Mouse (Mus musculus) intestine, embryonic 16.5 days (tissue): ENCODE data around the gene Zfp423. TPM values are rescaled to one million over a fixed set of nuclear protein-coding genes. Genes with fewer than 3 reads are reported as not detected.
A peak's percentile ranks its signal among the peaks of the same experiment; 100 is the strongest.
"Not testable (repeated sequence)": the region's sequence is repeated elsewhere in the genome, so short reads cannot be mapped to it uniquely, and the experiment has no call there.

Source experiments
- ATAC-seq: fragments of 200-750 bp; cut with Nextera tagmentation; 2 replicates; pipeline ENCODE4 v1.8.0; 2017; ENCODE audit warnings: moderate TSS enrichment, moderate library complexity
- H3K27ac ChIP-seq: fragments of 300-500 bp; sonication (generic); 2 replicates; pipeline ENCODE4 v1.5.1; 2014; ENCODE audit warnings: mild to moderate bottlenecking, low read length
- H3K27me3 ChIP-seq: fragments of 300-500 bp; sonication (generic); replicated peaks from 2 replicates; pipeline ENCODE4 v1.6.1; 2014; ENCODE audit warnings: low read length, control low read depth, mixed read lengths; ENCODE audit not compliant: control insufficient read depth, insufficient read depth
- H3K36me3 ChIP-seq: fragments of 300-500 bp; sonication (generic); 2 replicates; pipeline ENCODE4 v1.6.1; 2014; ENCODE audit warnings: low read length, control low read depth; ENCODE audit not compliant: control insufficient read depth, insufficient read depth
- H3K4me1 ChIP-seq: fragments of 300-500 bp; sonication (generic); 2 replicates; pipeline ENCODE4 v1.6.1; 2014; ENCODE audit warnings: low read length, control low read depth, mixed read lengths; ENCODE audit not compliant: control insufficient read depth, insufficient read depth
- H3K4me2 ChIP-seq: fragments of 300-500 bp; sonication (generic); 2 replicates; pipeline ENCODE4 v1.6.1; 2014; ENCODE audit warnings: low read depth, low read length, control low read depth
- H3K4me3 ChIP-seq: fragments of 300-500 bp; sonication (generic); 2 replicates; pipeline ENCODE4 v1.5.1; 2014; ENCODE audit warnings: mild to moderate bottlenecking, low read length
- H3K9ac ChIP-seq: fragments of 300-500 bp; sonication (generic); 2 replicates; pipeline ENCODE4 v1.6.1; 2014; ENCODE audit warnings: low read depth, low read length
- H3K9me3 ChIP-seq: fragments of 300-500 bp; sonication (generic); 2 replicates; pipeline ENCODE4 v1.6.1; 2016; ENCODE audit warnings: low read length, control low read depth; ENCODE audit not compliant: control insufficient read depth
- WGBS: fragments of 180-500 bp; shearing (Covaris S2); extraction: QIAGEN DNeasy Blood & Tissue Kit; methylation state at CpG from one replicate; pipeline ENCODE4 v1.1.7; 2014; 5-methylcytosine and 5-hydroxymethylcytosine counted together
- polyA plus RNA-seq: library from polyadenylated mRNA; unstranded; fragments of >200 nt; fragmentation: Nextera tagmentation; extraction: Ambion mirVana; gene quantifications from 2 replicates; pipeline ENCODE4 v1.2.1, GENCODE M21; 2015

Gene Zfp423
- polyA plus RNA-seq, 1 experiment from 2014 or later = 2.4 TPM

DNA sequence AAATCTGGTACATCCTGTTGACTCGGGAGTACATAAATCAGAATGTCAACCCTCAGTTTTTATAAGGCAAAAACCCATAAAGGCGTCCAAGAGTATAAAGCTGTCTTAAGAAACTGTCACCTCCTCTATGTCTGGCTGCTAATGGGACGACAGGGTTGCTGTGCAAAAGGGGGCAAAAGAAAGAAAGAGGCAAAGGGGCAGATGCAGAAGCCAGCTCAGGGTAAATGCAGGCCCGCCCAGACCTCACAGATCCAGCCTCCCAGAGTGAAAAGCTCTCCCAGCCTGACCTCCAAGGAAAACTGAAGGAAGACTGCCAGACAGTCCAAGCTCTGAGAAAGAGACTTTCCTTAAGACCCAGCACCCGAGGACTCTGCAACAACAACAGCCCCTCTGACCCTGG lies 97.7 kb downstream of the Zfp423 start:
- Histone ChIP-seq H3K36me3 (no peaks in the 10 kb centered on the region), H3K27me3 (no peaks in the 10 kb centered on the region), H3K9me3 (no peaks in the 10 kb centered on the region), H3K4me1 (peaks cover 4% of the 10 kb centered on the region; the same call in 1 of the 2 replicates), H3K4me2 (no peak overlapping the region), H3K9ac (no peak overlapping the region), H3K4me3 (no peak overlapping the region), H3K27ac (peak overlapping the region; percentile 18; the same call in 1 of the 2 replicates)
- WGBS = 47% methylated on average over 5 of the region's 5 CpGs
- no peak for ATAC-seq

DNA sequence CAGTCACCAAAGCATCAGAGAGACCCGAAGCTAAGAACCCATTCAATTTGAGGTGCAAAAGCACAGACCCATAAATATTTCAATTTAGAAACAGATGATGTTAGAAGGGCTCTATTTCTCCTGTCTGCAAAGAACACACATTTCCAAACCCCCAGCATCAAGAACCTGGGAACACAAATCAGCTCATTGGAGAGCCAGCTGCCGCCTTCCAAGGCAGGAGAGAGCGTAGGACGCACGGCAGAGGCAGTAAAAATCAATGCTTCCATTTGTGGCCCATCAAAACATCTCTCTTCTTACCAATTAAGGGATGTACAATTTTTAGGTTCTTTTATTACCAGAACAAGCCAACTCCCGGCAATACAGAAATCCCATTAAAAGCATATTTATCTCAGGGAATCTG lies 98.5 kb downstream of the Zfp423 start:
- Histone ChIP-seq H3K4me1 (peaks cover 4% of the 10 kb centered on the region; the same call in 1 of the 2 replicates), H3K4me3 (no peak overlapping the region), H3K27ac (no peak overlapping the region), H3K9ac (no peak overlapping the region), H3K36me3 (no peaks in the 10 kb centered on the region), H3K27me3 (no peaks in the 10 kb centered on the region), H3K4me2 (no peak overlapping the region), H3K9me3 (no peaks in the 10 kb centered on the region)
- no peak for ATAC-seq
- WGBS = 58% methylated on average over 6 of the region's 6 CpGs

DNA sequence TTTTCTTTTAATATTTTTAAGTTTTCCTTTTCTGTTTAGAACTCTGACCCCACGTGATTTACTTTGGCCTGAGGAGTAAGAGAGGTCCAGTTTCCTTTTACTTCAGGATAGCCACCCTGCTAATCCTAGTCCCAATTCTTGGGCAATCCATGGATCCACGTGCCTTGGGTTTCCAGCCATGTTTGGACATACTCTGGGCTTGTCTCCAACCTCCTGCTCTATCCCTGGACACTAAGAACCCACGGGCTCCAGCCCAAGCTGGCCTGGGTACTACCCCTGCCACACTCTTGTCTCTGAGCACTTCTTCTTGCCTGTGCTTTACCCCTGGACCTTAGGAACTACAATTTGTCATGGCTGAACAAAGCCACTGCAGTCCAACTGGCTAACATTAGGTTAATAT lies 107.5 kb downstream of the Zfp423 start:
- Histone ChIP-seq H3K4me1 (no peaks in the 10 kb centered on the region), H3K9me3 (no peaks in the 10 kb centered on the region), H3K36me3 (no peaks in the 10 kb centered on the region), H3K4me2 (no peak overlapping the region), H3K4me3 (no peak overlapping the region), H3K27ac (no peak overlapping the region), H3K9ac (no peak overlapping the region), H3K27me3 (no peaks in the 10 kb centered on the region)
- WGBS = 72% methylated on average over 3 of the region's 3 CpGs
- ATAC-seq = no peak

DNA sequence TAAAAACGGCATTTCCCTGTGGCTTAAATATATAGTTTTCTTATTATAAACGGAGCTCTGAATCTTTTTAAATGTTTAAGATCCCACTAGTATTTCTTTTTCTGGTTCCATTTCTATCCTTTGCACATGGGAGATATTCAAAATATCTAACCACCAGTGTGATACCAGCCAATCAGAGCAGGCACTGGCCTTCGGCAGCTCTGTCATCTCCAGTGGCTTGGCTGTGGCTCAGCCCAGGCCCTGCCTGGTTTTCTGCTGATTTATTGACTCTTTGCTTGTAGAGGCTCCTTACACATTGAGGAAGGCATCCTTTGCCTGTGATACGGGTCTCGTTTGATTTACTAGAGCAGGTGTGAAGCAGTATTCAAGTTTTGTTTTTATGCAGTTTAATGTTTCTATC lies 108.0 kb downstream of the Zfp423 start:
- no peaks in the 10 kb centered on the region for H3K27me3 ChIP-seq
- H3K36me3 ChIP-seq = no peaks in the 10 kb centered on the region
- no peaks in the 10 kb centered on the region for H3K9me3 ChIP-seq
- 66% methylated on average over 5 of the region's 5 CpGs for WGBS
- H3K4me3 ChIP-seq = no peak overlapping the region
- H3K4me1 ChIP-seq = no peaks in the 10 kb centered on the region
- ATAC-seq = no peak
- H3K9ac ChIP-seq = no peak overlapping the region
- H3K4me2 ChIP-seq = no peak overlapping the region
- H3K27ac ChIP-seq = no peak overlapping the region

DNA sequence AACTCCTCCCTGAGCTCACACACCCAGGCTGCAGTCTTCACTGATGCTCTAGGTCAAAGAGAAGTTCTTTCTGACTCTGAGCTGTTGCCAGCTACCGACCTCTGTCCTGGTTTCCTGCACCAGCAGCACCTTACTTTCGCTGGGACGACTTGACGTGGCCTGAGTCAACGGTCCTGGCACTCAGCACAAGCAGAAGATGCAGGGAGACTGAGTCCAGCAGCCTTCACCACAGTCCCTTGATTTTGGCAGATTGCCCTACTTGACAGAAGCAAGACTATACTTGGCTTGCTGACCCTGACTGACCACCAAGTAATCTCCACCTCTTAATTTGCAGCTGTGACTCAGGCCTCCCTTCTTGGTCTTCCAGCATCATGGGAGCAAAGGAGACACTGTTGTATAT lies 110.6 kb downstream of the Zfp423 start:
- no peaks in the 10 kb centered on the region for H3K27me3 ChIP-seq
- no peaks in the 10 kb centered on the region for H3K36me3 ChIP-seq
- H3K4me1 ChIP-seq = no peaks in the 10 kb centered on the region
- no peak overlapping the region for H3K9ac ChIP-seq
- H3K4me2 ChIP-seq = no peak overlapping the region
- 83% methylated on average over 5 of the region's 5 CpGs for WGBS
- no peaks in the 10 kb centered on the region for H3K9me3 ChIP-seq
- ATAC-seq = no peak
- no peak overlapping the region for H3K27ac ChIP-seq
- H3K4me3 ChIP-seq = no peak overlapping the region

DNA sequence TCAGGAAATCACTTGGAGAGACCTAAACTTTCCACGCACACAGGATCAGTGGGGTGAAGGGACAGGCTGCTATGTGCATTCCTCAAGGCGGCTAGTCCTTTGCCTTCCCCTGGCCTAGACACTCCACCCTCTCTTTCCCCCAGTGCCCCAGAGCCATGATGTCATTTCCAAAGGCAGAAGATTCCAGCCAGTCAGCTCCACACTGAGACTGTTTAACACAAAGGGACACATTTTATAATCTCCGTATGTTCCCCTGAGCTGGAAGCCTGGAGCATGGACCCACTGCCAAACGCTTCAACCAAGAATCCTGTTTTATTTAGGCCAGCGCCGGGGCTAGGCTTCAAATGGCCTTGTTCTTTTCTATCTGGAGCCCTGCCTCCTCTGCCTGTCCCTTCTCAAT lies 111.6 kb downstream of the Zfp423 start:
- WGBS = 58% methylated on average over 6 of the region's 6 CpGs
- Histone ChIP-seq H3K9ac (no peak overlapping the region), H3K4me2 (no peak overlapping the region), H3K9me3 (no peaks in the 10 kb centered on the region), H3K4me1 (no peaks in the 10 kb centered on the region), H3K36me3 (no peaks in the 10 kb centered on the region), H3K27ac (peak overlapping the region; percentile 13; the same call in 1 of the 2 replicates), H3K4me3 (no peak overlapping the region), H3K27me3 (no peaks in the 10 kb centered on the region)
- ATAC-seq = no peak

- not testable (repeated sequence) for H3K27me3 ChIP-seq, H3K36me3 ChIP-seq, H3K4me1 ChIP-seq, H3K9ac ChIP-seq, H3K9me3 ChIP-seq, H3K4me3 ChIP-seq, ATAC-seq, H3K4me2 ChIP-seq, H3K27ac ChIP-seq
- WGBS = 74% methylated on average over 11 of the region's 11 CpGs
Observed at GRCm38 (mm10) chr8:87842096-87842495, 117.3 kb downstream of the Zfp423 start.

- Histone ChIP-seq H3K4me3 (no peak overlapping the region), H3K27ac (no peak overlapping the region), H3K9me3 (no peaks in the 10 kb centered on the region), H3K9ac (no peak overlapping the region), H3K4me1 (peaks cover 31% of the 10 kb centered on the region), H3K36me3 (no peaks in the 10 kb centered on the region), H3K4me2 (no peak overlapping the region; the same call in 1 of the 2 replicates), H3K27me3 (no peaks in the 10 kb centered on the region)
- 43% methylated on average over 6 of the region's 6 CpGs for WGBS
- ATAC-seq = peak; percentile 27; the same call in 1 of the 2 replicates
Observed at GRCm38 (mm10) chr8:87837266-87837665, 122.1 kb downstream of the Zfp423 start.

DNA sequence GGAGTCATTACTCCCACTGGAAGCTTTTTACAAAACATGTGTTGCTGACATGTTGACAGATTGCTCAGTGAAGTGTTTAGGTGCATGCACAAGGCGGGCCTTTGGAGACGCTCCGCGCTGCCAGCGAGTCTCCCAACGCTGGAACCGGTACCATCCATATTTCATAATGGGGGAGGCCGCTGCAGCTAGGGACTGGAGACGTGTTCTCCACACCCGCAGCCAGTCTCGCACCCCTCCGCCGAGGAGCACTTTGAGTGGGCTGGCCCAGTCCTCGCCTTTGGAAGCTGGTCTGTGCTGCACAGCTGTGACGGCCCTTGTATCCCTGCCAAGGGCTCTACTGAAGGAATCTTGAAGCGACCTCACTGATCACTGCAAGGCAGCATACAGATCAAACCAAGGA lies 122.5 kb downstream of the Zfp423 start:
- H3K9ac ChIP-seq = no peak overlapping the region
- H3K9me3 ChIP-seq = no peaks in the 10 kb centered on the region
- H3K36me3 ChIP-seq = no peaks in the 10 kb centered on the region
- ATAC-seq = peak; percentile 84
- H3K4me2 ChIP-seq = no peak overlapping the region; the same call in 1 of the 2 replicates
- no peak overlapping the region for H3K27ac ChIP-seq
- 27% methylated on average over 16 of the region's 16 CpGs for WGBS
- peaks cover 31% of the 10 kb centered on the region for H3K4me1 ChIP-seq
- H3K27me3 ChIP-seq = no peaks in the 10 kb centered on the region
- no peak overlapping the region for H3K4me3 ChIP-seq

GRCm38 (mm10) chr8:87835924-87836323 lies 123.5 kb downstream of the Zfp423 start:
- ATAC-seq = no peak; the same call in 1 of the 2 replicates
- H3K4me3 ChIP-seq = no peak overlapping the region
- H3K9me3 ChIP-seq = no peaks in the 10 kb centered on the region
- no peak overlapping the region for H3K4me2 ChIP-seq
- no peaks in the 10 kb centered on the region for H3K27me3 ChIP-seq
- no peak overlapping the region for H3K27ac ChIP-seq
- H3K4me1 ChIP-seq = peaks cover 40% of the 10 kb centered on the region
- no peaks in the 10 kb centered on the region for H3K36me3 ChIP-seq
- 37% methylated on average over 7 of the region's 7 CpGs for whole genome bisulfite sequencing
- 0 out of 2 replicates have a peak overlapping the region, but pooled peaks have one; percentile 11 for H3K9ac ChIP-seq
